Mouse (Mus musculus): ENCODE measurements around the gene Mrtfb.

Gene Mrtfb

GRCm38 (mm10) chr16:13460071-13460470 lies 203.8 kb downstream of the Mrtfb start:
- intact Hi-C loops (cut with DNase I): no loop called here

- intact Hi-C loops (cut with DNase I): no loop called here
Observed at GRCm38 (mm10) chr16:13460777-13461408, 204.6 kb downstream of the Mrtfb start.

GRCm38 (mm10) chr16:13464662-13465061 lies 208.4 kb downstream of the Mrtfb start:
- intact Hi-C loops (cut with DNase I): no loop called here

Small RNA genes lying within 50 kb of the gene (microRNA-seq; reads per million reads assigned to microRNA genes)
- gene Mir193b (9.4 to 49.3 reads per million in 2 experiments), gene Mir365-1 (0.34 to 0.86 reads per million in 2 experiments)

All from adrenal gland (tissue).